8 mouse cellular contexts compared by ENCODE assay signal in genomic region chr2:151512199-151512598, GRCm38 (mm10). TPM values are rescaled to one million over a fixed set of nuclear protein-coding genes. Genes with fewer than 3 reads are reported as not detected.
DNase-seq lines count a peak whose midpoint lies in the region; ATAC-seq lines count a peak whose summit lies in the region.

No protein-coding gene starts in this region.

- peak; percentile 51 to 59 for DNase-seq in left cerebral cortex, adult 18-20 months (ENCODE audit: low spot score in 2 of 2)
- DNase-seq in left cerebral cortex, adult 11 months (ENCODE audit: low spot score), result no peak
- peak; percentile 72 for DNase-seq in adrenal gland, postnatal 25 days
- peak; percentile 25 to 50 for DNase-seq in frontal cortex, postnatal 25 days (ENCODE audit: low spot score in 2 of 2)
- peak; percentile 79 to 80 for DNase-seq in kidney, postnatal 25 days
- peak; percentile 28 for DNase-seq in lung, postnatal 25 days (ENCODE audit: low spot score)
- DNase-seq in thymus, postnatal 14 days, result no peak

- ATAC-seq in megakaryocyte, adult 5-6 weeks (ENCODE audit: poor library complexity, severe bottlenecking), result no peak

RNA-seq across cellular contexts. Expression of gene Nsfl1c, which starts 18.2 kb away (rescaled TPM):
- 100 to 1,000 TPM; 150 to 156 TPM for total RNA-seq in left cerebral cortex, adult 18-20 months (2021)
- 146 and 159 TPM in 2 replicates for total RNA-seq in adrenal gland, postnatal 25 days (2021)
- total RNA-seq in megakaryocyte, adult 5-6 weeks (2015), result 25.0 and 26.9 TPM in 2 replicates
- total RNA-seq in megakaryocyte, adult 5-6 weeks (2017), result 61.6 and 70.7 TPM in 2 replicates

RNA-seq across cellular contexts. Expression of gene Fkbp1a, which starts 30.1 kb away (rescaled TPM):
- 100 to 1,000 TPM; 748 to 757 TPM for total RNA-seq in left cerebral cortex, adult 18-20 months (2021)
- total RNA-seq in adrenal gland, postnatal 25 days (2021), result 233 and 267 TPM in 2 replicates
- total RNA-seq in megakaryocyte, adult 5-6 weeks (2015), result 102 and 103 TPM in 2 replicates
- 20.9 and 23.9 TPM in 2 replicates for total RNA-seq in megakaryocyte, adult 5-6 weeks (2017)

RNA-seq across cellular contexts. Expression of gene 4921509C19Rik, which starts 36.2 kb away (rescaled TPM):
- not detected for total RNA-seq in left cerebral cortex, adult 18-20 months (2021)
- not detected in 2 replicates for total RNA-seq in adrenal gland, postnatal 25 days (2021)
- not detected in 2 replicates for total RNA-seq in megakaryocyte, adult 5-6 weeks (2015)
- 0.15 TPM in 1 of 2 replicates, not detected in the other for total RNA-seq in megakaryocyte, adult 5-6 weeks (2017)

Comparison
In these comparisons a context has a peak if more than half of its experiments do, and no peak if none do; other contexts are left out.
1. DNase-seq: peak in left cerebral cortex, adult 18-20 months (2 of 2), adrenal gland, postnatal 25 days (single experiment), frontal cortex, postnatal 25 days (2 of 2), kidney, postnatal 25 days (2 of 2) and lung, postnatal 25 days (single experiment); none in left cerebral cortex, adult 11 months (single experiment) and thymus, postnatal 14 days (single experiment).